18 mouse cellular contexts compared by ENCODE assay signal in genomic region chr1:59549036-59549675, GRCm38 (mm10). TPM values are rescaled to one million over a fixed set of nuclear protein-coding genes. Genes with fewer than 3 reads are reported as not detected.
DNase-seq lines count a peak whose midpoint lies in the region; ATAC-seq lines count a peak whose summit lies in the region.
"Had no signal": no experiment of that assay in that cellular context is flagged by ENCODE, and none has a peak within 500 bp of the region (broad histone marks: within the 10 kb centered on the region; RNA-seq: fewer than 3 reads in every experiment).

No protein-coding gene starts in this region.

- no peaks in the 10 kb centered on the region for H3K9me3 ChIP-seq in midbrain, embryonic 11.5 days (ENCODE audit: control insufficient read depth, low read length)
- no peaks in the 10 kb centered on the region for H3K9me3 ChIP-seq in midbrain, embryonic 14.5 days (ENCODE audit: control insufficient read depth, low read length)
- H3K9me3 ChIP-seq in limb, embryonic 12.5 days = no peaks in the 10 kb centered on the region
- H3K9me3 ChIP-seq in neural tube, embryonic 15.5 days (replicated peaks) = no peaks in the 10 kb centered on the region
- H3K9me3 ChIP-seq: midbrain, embryonic 13.5 days had no signal

- no peak overlapping the region for H3K4me3 ChIP-seq in midbrain, embryonic 11.5 days (ENCODE audit: low read depth, low read length)
- no peak overlapping the region for H3K4me3 ChIP-seq in midbrain, embryonic 14.5 days (replicated peaks; ENCODE audit: low read depth, low read length)
- H3K4me3 ChIP-seq in limb, embryonic 12.5 days (replicated peaks) = no peak overlapping the region
- H3K4me3 ChIP-seq in neural tube, embryonic 15.5 days (replicated peaks) = no peak overlapping the region
- H3K4me3 ChIP-seq: left cerebral cortex, adult 2 months; midbrain, embryonic 13.5 days had no signal

- peaks cover 5% of the 10 kb centered on the region; the same call in 1 of the 2 replicates for H3K4me1 ChIP-seq in midbrain, embryonic 11.5 days (ENCODE audit: control insufficient read depth, insufficient read depth, low read length)
- H3K4me1 ChIP-seq in midbrain, embryonic 14.5 days (ENCODE audit: control insufficient read depth, insufficient read depth, low read length) = no peaks in the 10 kb centered on the region
- H3K4me1 ChIP-seq in limb, embryonic 12.5 days (replicated peaks) = peaks cover 24% of the 10 kb centered on the region
- peaks cover 10% of the 10 kb centered on the region for H3K4me1 ChIP-seq in neural tube, embryonic 15.5 days

- peak; percentile 72 for DNase-seq in midbrain, embryonic 11.5 days (ENCODE audit: low spot score, missing footprints)
- DNase-seq in midbrain, embryonic 14.5 days = no peak
- peak; percentile 66 for DNase-seq in forelimb bud, embryonic 11.5 days (ENCODE audit: low read depth, low spot score)
- no peak for DNase-seq in natural killer cell, adult 2 months (ENCODE audit: low spot score in 2 of 2)
- DNase-seq: cerebellum, adult 9-11 months; heart, postnatal 4 days; kidney, adult 11 months; liver; liver, postnatal 0 days; right cerebral cortex, adult 18-20 months had no signal

- no peak for ATAC-seq in midbrain, embryonic 11.5 days (ENCODE audit: low FRiP score)
- ATAC-seq in midbrain, embryonic 14.5 days (ENCODE audit: low FRiP score, low TSS enrichment) = no peak
- peak; percentile 20; the same call in 1 of the 2 replicates for ATAC-seq in limb, embryonic 12.5 days (ENCODE audit: insufficient number of reproducible peaks, insufficient read depth, low FRiP score, low TSS enrichment, low read depth)
- ATAC-seq in neural tube, embryonic 15.5 days (ENCODE audit: low FRiP score) = peak; percentile 67; the same call in 1 of the 2 replicates
- no peak for ATAC-seq in megakaryocyte, adult 5-6 weeks (ENCODE audit: poor library complexity, severe bottlenecking)
- ATAC-seq: forebrain, embryonic 14.5 days; liver, postnatal 0 days; midbrain, embryonic 13.5 days had no signal

- no peaks in the 10 kb centered on the region for H3K27me3 ChIP-seq in midbrain, embryonic 11.5 days (ENCODE audit: control insufficient read depth, insufficient read depth, low read length)
- no peaks in the 10 kb centered on the region for H3K27me3 ChIP-seq in midbrain, embryonic 14.5 days (ENCODE audit: control insufficient read depth, insufficient read depth, low read length)
- H3K27me3 ChIP-seq in limb, embryonic 12.5 days = no peaks in the 10 kb centered on the region
- no peaks in the 10 kb centered on the region for H3K27me3 ChIP-seq in neural tube, embryonic 15.5 days (replicated peaks)
- H3K27me3 ChIP-seq: midbrain, embryonic 13.5 days had no signal

- no peaks in the 10 kb centered on the region for H3K36me3 ChIP-seq in midbrain, embryonic 11.5 days (ENCODE audit: control insufficient read depth, insufficient read depth, low read length)
- H3K36me3 ChIP-seq in midbrain, embryonic 14.5 days (ENCODE audit: control insufficient read depth, insufficient read depth, low read length) = no peaks in the 10 kb centered on the region
- H3K36me3 ChIP-seq in limb, embryonic 12.5 days = no peaks in the 10 kb centered on the region
- H3K36me3 ChIP-seq in neural tube, embryonic 15.5 days = no peaks in the 10 kb centered on the region
- H3K36me3 ChIP-seq: midbrain, embryonic 13.5 days had no signal

- no peak overlapping the region for H3K4me2 ChIP-seq in midbrain, embryonic 11.5 days
- H3K4me2 ChIP-seq in midbrain, embryonic 14.5 days (ENCODE audit: low read length) = no peak overlapping the region
- no peak overlapping the region for H3K4me2 ChIP-seq in limb, embryonic 12.5 days
- no peak overlapping the region for H3K4me2 ChIP-seq in neural tube, embryonic 15.5 days
- H3K4me2 ChIP-seq: midbrain, embryonic 13.5 days had no signal

- H3K9ac ChIP-seq in midbrain, embryonic 11.5 days (ENCODE audit: low read length) = 0 out of 2 replicates have a peak overlapping the region, but pooled peaks have one; percentile 5
- no peak overlapping the region for H3K9ac ChIP-seq in midbrain, embryonic 14.5 days (replicated peaks; ENCODE audit: low read length)
- H3K9ac ChIP-seq in limb, embryonic 12.5 days (replicated peaks) = no peak overlapping the region
- no peak overlapping the region for H3K9ac ChIP-seq in neural tube, embryonic 15.5 days (replicated peaks)
- H3K9ac ChIP-seq: liver, postnatal 0 days; midbrain, embryonic 13.5 days had no signal

- H3K27ac ChIP-seq in midbrain, embryonic 11.5 days (ENCODE audit: low read depth, low read length) = no peak overlapping the region
- H3K27ac ChIP-seq in midbrain, embryonic 14.5 days (replicated peaks; ENCODE audit: low read depth, low read length) = no peak overlapping the region
- H3K27ac ChIP-seq in limb, embryonic 12.5 days = peak overlapping the region; percentile 83
- H3K27ac ChIP-seq in neural tube, embryonic 15.5 days (replicated peaks) = peak overlapping the region; percentile 37; the same call in 1 of the 2 replicates
- H3K27ac ChIP-seq: kidney, postnatal 0 days; left cerebral cortex, adult 2 months; midbrain, embryonic 13.5 days had no signal

- WGBS in midbrain, embryonic 11.5 days = 64% methylated on average over 7 of the region's 7 CpGs
- 64% methylated on average over 7 of the region's 7 CpGs for WGBS in midbrain, embryonic 14.5 days
- 46% methylated on average over 7 of the region's 7 CpGs for WGBS in limb, embryonic 12.5 days
- 42% methylated on average over 7 of the region's 7 CpGs for WGBS in neural tube, embryonic 15.5 days

RNA-seq across cellular contexts. Expression of gene Gm973, which starts 33.1 kb away (rescaled TPM):
- polyA plus RNA-seq in midbrain, embryonic 11.5 days (2014; fragmentation: Nextera tagmentation; extraction: Ambion mirVana) = 7.0 and 7.1 TPM in 2 replicates
- polyA plus RNA-seq in midbrain, embryonic 14.5 days (2014; fragmentation: Nextera tagmentation; extraction: Ambion mirVana) = 7.9 and 10.3 TPM in 2 replicates
- 1.0 and 1.1 TPM in 2 replicates for polyA plus RNA-seq in limb, embryonic 12.5 days (2016; fragmentation: Nextera tagmentation; extraction: Ambion mirVana)
- polyA plus RNA-seq in neural tube, embryonic 15.5 days (2015; fragmentation: Nextera tagmentation; extraction: Ambion mirVana) = 9.6 and 10.0 TPM in 2 replicates
- total RNA-seq in megakaryocyte, adult 5-6 weeks (2015) = 0.47 and 2.9 TPM in 2 replicates
- total RNA-seq in megakaryocyte, adult 5-6 weeks (2017) = 2.8 and 9.0 TPM in 2 replicates
- total RNA-seq: heart, postnatal 4 days had no signal
- polyA plus RNA-seq: heart, embryonic 14.5 days; liver, postnatal 0 days had no signal

Comparison
In these comparisons a context has a peak if more than half of its experiments do, and no peak if none do; other contexts are left out.
1. DNase-seq: peak in midbrain, embryonic 11.5 days (single experiment) and forelimb bud, embryonic 11.5 days (single experiment); none in midbrain, embryonic 14.5 days (single experiment) and natural killer cell, adult 2 months (0 of 2).
2. ATAC-seq: peak in limb, embryonic 12.5 days (single experiment) and neural tube, embryonic 15.5 days (single experiment); none in midbrain, embryonic 11.5 days (single experiment), midbrain, embryonic 14.5 days (single experiment) and megakaryocyte, adult 5-6 weeks (single experiment).
3. H3K27ac ChIP-seq: peak in limb, embryonic 12.5 days (single experiment) and neural tube, embryonic 15.5 days (single experiment); none in midbrain, embryonic 11.5 days (single experiment) and midbrain, embryonic 14.5 days (single experiment).